Mouse (Mus musculus): ENCODE measurements around the gene Nacc2.

Nacc2 gene

DNA sequence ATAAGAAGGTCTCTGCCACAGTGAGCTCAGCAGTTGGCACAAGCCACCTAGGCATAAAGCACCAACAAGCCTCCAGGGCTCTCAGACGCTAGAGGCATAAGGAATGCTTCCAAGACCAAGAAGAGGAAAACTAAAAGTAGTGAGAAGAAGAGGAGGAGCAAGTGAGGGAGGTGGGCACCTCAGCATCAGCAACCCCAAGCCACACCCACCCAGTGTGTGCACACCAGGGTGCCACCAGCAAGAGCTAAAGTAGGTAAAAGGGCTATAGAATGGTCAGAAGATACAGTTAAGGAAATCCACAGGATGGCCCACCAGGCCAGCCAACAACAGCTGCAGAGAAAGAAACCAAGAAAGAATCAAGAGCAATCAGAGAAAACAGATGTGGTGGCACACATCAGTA, 111.6 kb downstream of the Nacc2 start:
- no peak for DNase-seq (ENCODE audit: low read depth, low spot score)

Data from ZHBTc4 (cell line).